19 mouse cellular contexts compared by ENCODE assay signal in genomic region chr13:52162676-52163075, GRCm38 (mm10).
DNase-seq lines count a peak whose midpoint lies in the region; TF ChIP-seq lines count a peak whose summit lies in the region.
"Had no signal": no experiment of that assay in that cellular context is flagged by ENCODE, and none has a peak within 500 bp of the region (broad histone marks: within the 10 kb centered on the region; RNA-seq: fewer than 3 reads in every experiment).

No protein-coding gene starts in this region.

- in situ Hi-C loops in CH12.LX (cut with MboI; ENCODE audit: low pct_ligation_motif_present, low pct_unique_long_range_greater_than_20kb, low sequenced_read_pairs): no loop called here

- no peaks in the 10 kb centered on the region for H3K36me3 ChIP-seq in CH12.LX (replicated peaks in 1 of 2; ENCODE audit: control insufficient read depth in 1 of 2, insufficient read depth in 1 of 2, low read length in 1 of 2)
- H3K36me3 ChIP-seq in heart, adult 2 months (ENCODE audit: control insufficient read depth, insufficient read depth, low read length): no peaks in the 10 kb centered on the region
- H3K36me3 ChIP-seq: embryonic facial prominence, embryonic 10.5 days; embryonic facial prominence, embryonic 12.5 days; forebrain, embryonic 15.5 days; G1E had no signal

- TF ChIP-seq RAD21 in CH12.LX (IDR thresholded peaks at IDR 0.05; ENCODE audit: low read depth, low read length): no peak; the same call in none of the 2 replicates

- no peak overlapping the region for H3K4me2 ChIP-seq in CH12.LX (ENCODE audit: insufficient read depth, low read depth, poor library complexity, severe bottlenecking)
- H3K4me2 ChIP-seq: embryonic facial prominence, embryonic 12.5 days; forebrain, embryonic 13.5 days; forebrain, embryonic 15.5 days had no signal

- dilution Hi-C loops in CH12.LX (cut with MboI; ENCODE audit: extremely low pct_ligation_motif_present, extremely low pct_unique_long_range_greater_than_20kb, low sequenced_read_pairs): no loop called here

- H3K9ac ChIP-seq in CH12.LX (ENCODE audit: insufficient read depth, low read depth): no peak overlapping the region
- H3K9ac ChIP-seq in heart, adult 2 months (ENCODE audit: low read depth, low read length): no peak overlapping the region
- H3K9ac ChIP-seq: embryonic facial prominence, embryonic 12.5 days; forebrain, embryonic 13.5 days; forebrain, embryonic 15.5 days; forebrain, postnatal 0 days had no signal

- no peak overlapping the region for H3K4me3 ChIP-seq in gastrocnemius, adult 2 months
- H3K4me3 ChIP-seq in CH12.LX (replicated peaks in 1 of 3; ENCODE audit: low read depth in 2 of 3, low read length in 2 of 3, poor library complexity in 1 of 3): no peak overlapping the region
- no peak overlapping the region for H3K4me3 ChIP-seq in heart, adult 2 months
- H3K4me3 ChIP-seq: embryonic facial prominence, embryonic 10.5 days; embryonic facial prominence, embryonic 12.5 days; forebrain, embryonic 13.5 days; forebrain, embryonic 15.5 days had no signal

- H3K27ac ChIP-seq in gastrocnemius, adult 2 months: peak overlapping the region; percentile 80
- no peak overlapping the region for H3K27ac ChIP-seq in CH12.LX (ENCODE audit: insufficient read depth, low read depth)
- H3K27ac ChIP-seq in heart, adult 2 months: no peak overlapping the region
- H3K27ac ChIP-seq: embryonic facial prominence, embryonic 10.5 days; embryonic facial prominence, embryonic 12.5 days; forebrain, embryonic 13.5 days; forebrain, embryonic 15.5 days had no signal

- no peaks in the 10 kb centered on the region for H3K27me3 ChIP-seq in CH12.LX (replicated peaks)
- no peaks in the 10 kb centered on the region for H3K27me3 ChIP-seq in heart, adult 2 months (ENCODE audit: control insufficient read depth, insufficient read depth, low read length)
- H3K27me3 ChIP-seq: embryonic facial prominence, embryonic 12.5 days; forebrain, embryonic 13.5 days; forebrain, embryonic 15.5 days; Patski had no signal

- peaks cover 4 to 52% of the 10 kb centered on the region in 2 experiments; a peak in 3 of 4 replicates for H3K4me1 ChIP-seq in CH12.LX (ENCODE audit: control insufficient read depth in 1 of 2, insufficient read depth in 2 of 2)
- no peaks in the 10 kb centered on the region for H3K4me1 ChIP-seq in heart, adult 2 months (ENCODE audit: control insufficient read depth, insufficient read depth, low read length)
- H3K4me1 ChIP-seq: embryonic facial prominence, embryonic 10.5 days; embryonic facial prominence, embryonic 12.5 days; forebrain, embryonic 13.5 days; forebrain, embryonic 15.5 days had no signal

- 89% methylated on average over 7 of the region's 7 CpGs for WGBS in heart, adult 2 months

- TF ChIP-seq CTCF in gastrocnemius, adult 2 months (IDR thresholded peaks at IDR 0.05): no peak
- TF ChIP-seq CTCF in CH12.LX (conservative IDR thresholded peaks at IDR 0.05 in 1 of 2, IDR thresholded peaks at IDR 0.05 in 1 of 2; ENCODE audit: low read depth in 2 of 2, low read length in 2 of 2): no peak
- TF ChIP-seq CTCF in heart, adult 2 months (IDR thresholded peaks at IDR 0.05): no peak

- peak; percentile 56 for TF ChIP-seq EP300 in CH12.LX (IDR thresholded peaks at IDR 0.05; ENCODE audit: low read length)
- TF ChIP-seq EP300 in heart, adult 2 months (IDR thresholded peaks at IDR 0.05; ENCODE audit: insufficient read depth, low read depth, low read length): no peak

- no peak for TF ChIP-seq POLR2A in CH12.LX (IDR thresholded peaks at IDR 0.05; ENCODE audit: low read depth, low read length)
- TF ChIP-seq POLR2A in heart, adult 2 months (IDR thresholded peaks at IDR 0.05; ENCODE audit: insufficient read depth, low read depth, low read length): no peak

- no peak for DNase-seq in gastrocnemius, adult 2 months
- no peak for DNase-seq in gastrocnemius, postnatal 25 days
- DNase-seq in CH12.LX (ENCODE audit: extremely low read depth): peak; percentile 41
- DNase-seq in skeletal muscle tissue, adult 2 months (ENCODE audit: low read depth, low spot score): peak; percentile 58
- no peak for DNase-seq in heart, adult 2 months
- DNase-seq: adrenal gland, adult 8-10 months; adrenal gland, postnatal 14 days; adrenal gland, postnatal 36 days; cerebellum, adult 11-12 months; cerebellum, adult 2 months; cerebellum, adult 9-10 months; cerebellum, postnatal 25 days; forebrain, postnatal 0 days had no signal

- no peaks in the 10 kb centered on the region for H3K9me3 ChIP-seq in CH12.LX (replicated peaks; ENCODE audit: low read length)
- H3K9me3 ChIP-seq: embryonic facial prominence, embryonic 10.5 days; embryonic facial prominence, embryonic 12.5 days; forebrain, embryonic 13.5 days; forebrain, embryonic 15.5 days; G1E had no signal

- intact Hi-C loops in gastrocnemius, adult 2 months (cut with DNase I): no loop called here
- intact Hi-C loops in heart, adult 2 months (cut with DNase I): no loop called here

- no peaks in the 10 kb centered on the region for H3K79me2 ChIP-seq in CH12.LX (replicated peaks; ENCODE audit: control insufficient read depth, extremely low read depth, insufficient read depth, poor library complexity, severe bottlenecking)
- no peaks in the 10 kb centered on the region for H3K79me2 ChIP-seq in heart, adult 2 months (replicated peaks; ENCODE audit: control insufficient read depth, insufficient read depth, low read length)

TF ChIP-seq in CH12.LX, 34 proteins besides CTCF, POLR2A, EP300 and RAD21:
- TF ChIP-seq ZNF384 (IDR thresholded peaks at IDR 0.05; ENCODE audit: low read depth, low read length) (no peak), MEF2A (IDR thresholded peaks at IDR 0.05; ENCODE audit: borderline replicate concordance, low read depth, low read length) (peak; percentile 89), POLR2AphosphoS2 (IDR thresholded peaks at IDR 0.05; ENCODE audit: low read depth, low read length) (no peak), MXI1 (IDR thresholded peaks at IDR 0.05; ENCODE audit: low read depth, low read length) (no peak), JUN (IDR thresholded peaks at IDR 0.05; ENCODE audit: insufficient read depth, low read depth, low read length) (no peak), ETS1 (conservative IDR thresholded peaks at IDR 0.05; ENCODE audit: low read depth, low read length) (no peak; the same call in 1 of the 2 replicates), IRF4 (IDR thresholded peaks at IDR 0.05; ENCODE audit: low read depth, low read length) (0 out of 2 replicates have a peak, but pooled peaks have one; percentile 18), CHD2 (IDR thresholded peaks at IDR 0.05; ENCODE audit: low read length) (peak; percentile 59), TCF12 (IDR thresholded peaks at IDR 0.05; ENCODE audit: low read depth, low read length) (0 out of 2 replicates have a peak, but pooled peaks have one; percentile 28), BHLHE40 (IDR thresholded peaks at IDR 0.05; ENCODE audit: low read depth, low read length) (peak; percentile 27; the same call in 1 of the 2 replicates), USF1 (IDR thresholded peaks at IDR 0.05; ENCODE audit: low read depth, low read length) (no peak), JUND (conservative IDR thresholded peaks at IDR 0.05; ENCODE audit: low read depth, low read length) (no peak), MYC (IDR thresholded peaks at IDR 0.05; ENCODE audit: low read depth, low read length) (no peak), MAFK (IDR thresholded peaks at IDR 0.05; ENCODE audit: insufficient replicate concordance, low read length) (no peak)

Comparison
In these comparisons a context has a peak if more than half of its experiments do, and no peak if none do; other contexts are left out.
1. DNase-seq: peak in CH12.LX (single experiment) and skeletal muscle tissue, adult 2 months (single experiment); none in gastrocnemius, adult 2 months (single experiment), gastrocnemius, postnatal 25 days (single experiment) and heart, adult 2 months (0 of 2).